Mouse (Mus musculus) neural tube, embryonic 11.5 days (tissue): ENCODE data around the gene Gdpd1. TPM values are rescaled to one million over a fixed set of nuclear protein-coding genes. Genes with fewer than 3 reads are reported as not detected.
A peak's percentile ranks its signal among the peaks of the same experiment; 100 is the strongest.
"Not testable (repeated sequence)": the region's sequence is repeated elsewhere in the genome, so short reads cannot be mapped to it uniquely, and the experiment has no call there.

Source experiments
- ATAC-seq: fragments of 200-750 bp; cut with Nextera tagmentation; 2 replicates; pipeline ENCODE4 v1.8.0; 2017; ENCODE audit warnings: moderate number of reproducible peaks, mild to moderate bottlenecking, moderate TSS enrichment, moderate library complexity; ENCODE audit not compliant: insufficient read depth, low FRiP score, low TSS enrichment
- DNase-seq: peaks from one replicate; pipeline ENCODE4 v3.0.0-alpha.2; 2015; ENCODE audit warnings: low spot score
- H3K27ac ChIP-seq: fragments of 300-500 bp; sonication (generic); 2 replicates; pipeline ENCODE4 v1.5.1; 2014; ENCODE audit warnings: low read depth, mild to moderate bottlenecking, low read length
- H3K27me3 ChIP-seq: fragments of 300-500 bp; sonication (generic); 2 replicates; pipeline ENCODE4 v1.6.1; 2014; ENCODE audit warnings: mild to moderate bottlenecking, low read length, mixed read lengths; ENCODE audit not compliant: control insufficient read depth, insufficient read depth
- H3K36me3 ChIP-seq: fragments of 300-500 bp; sonication (generic); 2 replicates; pipeline ENCODE4 v1.6.1; 2014; ENCODE audit warnings: mild to moderate bottlenecking, low read length, moderate library complexity, mixed read lengths; ENCODE audit not compliant: control insufficient read depth, insufficient read depth
- H3K4me1 ChIP-seq: fragments of 300-500 bp; sonication (generic); 2 replicates; pipeline ENCODE4 v1.6.1; 2014; ENCODE audit warnings: low read length, mixed read lengths; ENCODE audit not compliant: control insufficient read depth, insufficient read depth
- H3K4me2 ChIP-seq: fragments of 300-500 bp; sonication (generic); 2 replicates; pipeline ENCODE4 v1.6.1; 2014; ENCODE audit warnings: low read depth, mild to moderate bottlenecking, moderate library complexity
- H3K4me3 ChIP-seq: fragments of 300-500 bp; sonication (generic); 2 replicates; pipeline ENCODE4 v1.5.1; 2014; ENCODE audit warnings: low read depth, low read length
- H3K9ac ChIP-seq: fragments of 300-500 bp; sonication (generic); 2 replicates; pipeline ENCODE4 v1.6.1; 2014; ENCODE audit warnings: mild to moderate bottlenecking, low read length
- H3K9me3 ChIP-seq: fragments of 300-500 bp; sonication (generic); 2 replicates; pipeline ENCODE4 v1.6.1; 2016; ENCODE audit warnings: low read length; ENCODE audit not compliant: control insufficient read depth
- WGBS: fragments of 180-500 bp; shearing (Covaris S2); extraction: QIAGEN DNeasy Blood & Tissue Kit; methylation state at CpG from one replicate; pipeline ENCODE4 v1.1.7; 2014; 5-methylcytosine and 5-hydroxymethylcytosine counted together
- polyA plus RNA-seq: library from polyadenylated mRNA; unstranded; fragments of >200 nt; fragmentation: Nextera tagmentation; extraction: Ambion mirVana; gene quantifications from 2 replicates; pipeline ENCODE4 v1.2.1, GENCODE M21; 2014

The Gdpd1 gene
- polyA plus RNA-seq, 1 experiment from 2014 or later: 102 TPM

- Histone ChIP-seq H3K4me3 (peak within 1 kb of the TSS; percentile 83), H3K9ac (peak within 1 kb of the TSS; percentile 82), H3K4me1 (peaks cover 15% of the 10 kb centered on the region), H3K4me2 (peak within 1 kb of the TSS; percentile 81), H3K36me3 (peaks cover 7% of the 10 kb centered on the region; the same call in 1 of the 2 replicates), H3K27me3 (no peaks in the 10 kb centered on the region), H3K27ac (peak within 1 kb of the TSS; percentile 36; the same call in 1 of the 2 replicates), H3K9me3 (no peaks in the 10 kb centered on the region)
- DNase-seq (peak; percentile 83), ATAC-seq (peak; percentile 63)
- WGBS: 1% methylated on average over 43 of the region's 43 CpGs
Measured at GRCm38 (mm10) chr11:87086290-87086984, 12.6 kb upstream of the Gdpd1 start, which contains the start of gene Smg8. Gene Smg8, minus strand, starts transcription at chr11:87086774.

GRCm38 (mm10) chr11:87085461-87085860, 11.6 kb upstream of the Gdpd1 start:
- Histone ChIP-seq H3K4me1 (peaks cover 15% of the 10 kb centered on the region), H3K9me3 (no peaks in the 10 kb centered on the region), H3K36me3 (peaks cover 10% of the 10 kb centered on the region), H3K27ac (no peak overlapping the region), H3K27me3 (no peaks in the 10 kb centered on the region), H3K4me2 (peak overlapping the region; percentile 81), H3K9ac (no peak overlapping the region), H3K4me3 (peak overlapping the region; percentile 83)
- DNase-seq (no peak), ATAC-seq (no peak)
- 89% methylated on average over 13 of the region's 13 CpGs for WGBS

GRCm38 (mm10) chr11:87083712-87084111, 9.8 kb upstream of the Gdpd1 start:
- Histone ChIP-seq H3K4me1 (peaks cover 15% of the 10 kb centered on the region), H3K4me3 (no peak overlapping the region), H3K36me3 (peaks cover 10% of the 10 kb centered on the region), H3K9me3 (no peaks in the 10 kb centered on the region), H3K4me2 (no peak overlapping the region), H3K27me3 (no peaks in the 10 kb centered on the region), H3K27ac (no peak overlapping the region), H3K9ac (no peak overlapping the region)
- no peak for DNase-seq
- no peak for ATAC-seq
- WGBS: 89% methylated on average over 1 of the region's 1 CpGs

GRCm38 (mm10) chr11:87073343-87073865, 458 bp downstream of the Gdpd1 start:
- Histone ChIP-seq H3K27ac (peak overlapping the region; percentile 92), H3K9me3 (no peaks in the 10 kb centered on the region), H3K36me3 (no peaks in the 10 kb centered on the region; the same call in 1 of the 2 replicates), H3K4me2 (peak overlapping the region; percentile 82), H3K4me1 (no peaks in the 10 kb centered on the region), H3K27me3 (no peaks in the 10 kb centered on the region), H3K4me3 (peak overlapping the region; percentile 70), H3K9ac (peak overlapping the region; percentile 93)
- 0% methylated on average over 24 of the region's 24 CpGs for WGBS
- peak; percentile 77 for ATAC-seq
- DNase-seq: peak; percentile 78

GRCm38 (mm10) chr11:87062087-87062486, 11.8 kb downstream of the Gdpd1 start:
- Histone ChIP-seq H3K4me3 (no peak overlapping the region), H3K4me2 (no peak overlapping the region), H3K36me3 (no peaks in the 10 kb centered on the region), H3K4me1 (no peaks in the 10 kb centered on the region), H3K9ac (no peak overlapping the region), H3K27me3 (no peaks in the 10 kb centered on the region), H3K9me3 (no peaks in the 10 kb centered on the region), H3K27ac (no peak overlapping the region)
- WGBS: 75% methylated on average over 3 of the region's 3 CpGs
- no peak for DNase-seq
- ATAC-seq: no peak

- DNase-seq (no peak), ATAC-seq (no peak)
- Histone ChIP-seq H3K36me3 (no peaks in the 10 kb centered on the region), H3K27me3 (no peaks in the 10 kb centered on the region), H3K9ac (no peak overlapping the region), H3K4me3 (no peak overlapping the region), H3K27ac (no peak overlapping the region), H3K4me1 (no peaks in the 10 kb centered on the region), H3K4me2 (no peak overlapping the region), H3K9me3 (no peaks in the 10 kb centered on the region)
- 88% methylated on average over 2 of the region's 2 CpGs for WGBS
Measured at GRCm38 (mm10) chr11:87060410-87060809, 13.5 kb downstream of the Gdpd1 start.

GRCm38 (mm10) chr11:87056286-87056685, 17.6 kb downstream of the Gdpd1 start:
- Histone ChIP-seq H3K27me3 (no peaks in the 10 kb centered on the region), H3K9me3 (no peaks in the 10 kb centered on the region), H3K27ac (no peak overlapping the region), H3K4me1 (no peaks in the 10 kb centered on the region), H3K9ac (no peak overlapping the region), H3K4me3 (no peak overlapping the region), H3K4me2 (no peak overlapping the region), H3K36me3 (no peaks in the 10 kb centered on the region)
- DNase-seq: no peak
- no peak for ATAC-seq
- 87% methylated on average over 6 of the region's 6 CpGs for WGBS

- H3K4me1 ChIP-seq, H3K4me2 ChIP-seq, DNase-seq, ATAC-seq, H3K9ac ChIP-seq, H3K9me3 ChIP-seq, H3K36me3 ChIP-seq, H3K27me3 ChIP-seq, H3K27ac ChIP-seq, H3K4me3 ChIP-seq: not testable (repeated sequence)
- 96% methylated on average over 7 of the region's 7 CpGs for WGBS
Measured at GRCm38 (mm10) chr11:87048900-87049299, 25.0 kb downstream of the Gdpd1 start.

- H3K4me3 ChIP-seq: no peak overlapping the region
Measured at GRCm38 (mm10) chr11:87046968-87047367, 26.9 kb downstream of the Gdpd1 start.

More at GRCm38 (mm10) chr11:87046968-87047367, 26.9 kb downstream of the Gdpd1 start:
- ATAC-seq (no peak), DNase-seq (no peak)
- WGBS: 95% methylated on average over 5 of the region's 5 CpGs
- Histone ChIP-seq H3K4me1 (no peaks in the 10 kb centered on the region), H3K36me3 (peaks cover 2% of the 10 kb centered on the region; the same call in 1 of the 2 replicates), H3K9me3 (no peaks in the 10 kb centered on the region), H3K27ac (no peak overlapping the region), H3K9ac (no peak overlapping the region), H3K4me2 (no peak overlapping the region), H3K27me3 (no peaks in the 10 kb centered on the region)
